Mouse (Mus musculus): ENCODE results near the gene Tnfrsf21. TPM values are rescaled to one million over a fixed set of nuclear protein-coding genes. Genes with fewer than 3 reads are reported as not detected.

The Tnfrsf21 gene
- 11.9 and 13.1 TPM in 2 replicates for polyA plus RNA-seq (2016; fragmentation: Nextera tagmentation; extraction: Ambion mirVana)

GRCm38 (mm10) chr17:43016371-43017331 is at the start of gene Tnfrsf21:
Tnfrsf21 (plus strand) TSS chr17:43016555.
- Histone ChIP-seq H3K27me3 (replicated peaks) (peaks cover 24% of the 10 kb centered on the region), H3K36me3 (no peaks in the 10 kb centered on the region), H3K27ac (ENCODE audit: poor library complexity, severe bottlenecking) (peak within 1 kb of the TSS; percentile 22; the same call in 1 of the 2 replicates), H3K9ac (peak within 1 kb of the TSS; percentile 79), H3K4me1 (replicated peaks) (no peaks in the 10 kb centered on the region), H3K4me2 (peak within 1 kb of the TSS; percentile 98), H3K4me3 (peak within 1 kb of the TSS; percentile 72), H3K9me3 (replicated peaks) (no peaks in the 10 kb centered on the region)
- ATAC-seq (ENCODE audit: insufficient number of reproducible peaks, low FRiP score): peak; percentile 94
- WGBS: under 1% methylated on average over 80 of the region's 80 CpGs

- Histone ChIP-seq H3K4me2 (no peak overlapping the region), H3K4me3 (no peak overlapping the region), H3K9me3 (replicated peaks) (no peaks in the 10 kb centered on the region), H3K4me1 (replicated peaks) (no peaks in the 10 kb centered on the region), H3K27me3 (replicated peaks) (no peaks in the 10 kb centered on the region), H3K9ac (no peak overlapping the region), H3K36me3 (no peaks in the 10 kb centered on the region), H3K27ac (ENCODE audit: poor library complexity, severe bottlenecking) (no peak overlapping the region)
- no peak for ATAC-seq (ENCODE audit: insufficient number of reproducible peaks, low FRiP score)
- 73% methylated on average over 2 of the region's 2 CpGs for WGBS
These were observed 48.2 kb upstream of the Tnfrsf21 start for GRCm38 (mm10) chr17:42968174-42968573.

GRCm38 (mm10) chr17:42975312-42975996 is 40.9 kb upstream of the Tnfrsf21 start:
- Histone ChIP-seq H3K4me3 (no peak overlapping the region), H3K36me3 (no peaks in the 10 kb centered on the region), H3K27ac (ENCODE audit: poor library complexity, severe bottlenecking) (peak overlapping the region; percentile 68), H3K27me3 (replicated peaks) (no peaks in the 10 kb centered on the region), H3K9me3 (replicated peaks) (no peaks in the 10 kb centered on the region), H3K4me2 (peak overlapping the region; percentile 27; the same call in 1 of the 2 replicates), H3K4me1 (replicated peaks) (peaks cover 9% of the 10 kb centered on the region), H3K9ac (no peak overlapping the region)
- WGBS: 49% methylated on average over 18 of the region's 18 CpGs
- peak; percentile 86 for ATAC-seq (ENCODE audit: insufficient number of reproducible peaks, low FRiP score)

GRCm38 (mm10) chr17:42977766-42978165 is 38.6 kb upstream of the Tnfrsf21 start:
- H3K27me3 ChIP-seq (replicated peaks): no peaks in the 10 kb centered on the region
- H3K4me2 ChIP-seq: no peak overlapping the region
- H3K4me3 ChIP-seq: no peak overlapping the region
- H3K27ac ChIP-seq (ENCODE audit: poor library complexity, severe bottlenecking): no peak overlapping the region
- no peak overlapping the region for H3K9ac ChIP-seq
- whole genome bisulfite sequencing: 57% methylated on average over 7 of the region's 7 CpGs
- peaks cover 19% of the 10 kb centered on the region for H3K4me1 ChIP-seq (replicated peaks)
- no peaks in the 10 kb centered on the region for H3K36me3 ChIP-seq
- H3K9me3 ChIP-seq (replicated peaks): no peaks in the 10 kb centered on the region
- ATAC-seq (ENCODE audit: insufficient number of reproducible peaks, low FRiP score): no peak

GRCm38 (mm10) chr17:42978345-42978744 is 38.0 kb upstream of the Tnfrsf21 start:
- no peak overlapping the region for H3K4me3 ChIP-seq
- H3K9me3 ChIP-seq (replicated peaks): no peaks in the 10 kb centered on the region
- no peak for ATAC-seq (ENCODE audit: insufficient number of reproducible peaks, low FRiP score)
- 84% methylated on average over 4 of the region's 4 CpGs for WGBS
- no peak overlapping the region for H3K4me2 ChIP-seq
- no peak overlapping the region for H3K9ac ChIP-seq
- H3K4me1 ChIP-seq (replicated peaks): peaks cover 19% of the 10 kb centered on the region
- no peak overlapping the region for H3K27ac ChIP-seq (ENCODE audit: poor library complexity, severe bottlenecking)
- H3K27me3 ChIP-seq (replicated peaks): no peaks in the 10 kb centered on the region
- H3K36me3 ChIP-seq: no peaks in the 10 kb centered on the region

GRCm38 (mm10) chr17:42981806-42982205 is 34.5 kb upstream of the Tnfrsf21 start:
- no peak overlapping the region for H3K4me2 ChIP-seq
- WGBS: 47% methylated on average over 3 of the region's 3 CpGs
- H3K27me3 ChIP-seq (replicated peaks): no peaks in the 10 kb centered on the region
- ATAC-seq (ENCODE audit: insufficient number of reproducible peaks, low FRiP score): no peak
- peaks cover 6% of the 10 kb centered on the region; the same call in 1 of the 2 replicates for H3K9me3 ChIP-seq (replicated peaks)
- no peaks in the 10 kb centered on the region for H3K36me3 ChIP-seq
- no peak overlapping the region for H3K4me3 ChIP-seq
- peaks cover 9% of the 10 kb centered on the region; the same call in 1 of the 2 replicates for H3K4me1 ChIP-seq (replicated peaks)
- no peak overlapping the region for H3K9ac ChIP-seq
- H3K27ac ChIP-seq (ENCODE audit: poor library complexity, severe bottlenecking): no peak overlapping the region

- Histone ChIP-seq H3K4me2 (no peak overlapping the region), H3K36me3 (no peaks in the 10 kb centered on the region), H3K9ac (no peak overlapping the region), H3K27ac (ENCODE audit: poor library complexity, severe bottlenecking) (no peak overlapping the region), H3K9me3 (replicated peaks) (peaks cover 6% of the 10 kb centered on the region; the same call in 1 of the 2 replicates), H3K27me3 (replicated peaks) (no peaks in the 10 kb centered on the region), H3K4me1 (replicated peaks) (peaks cover 9% of the 10 kb centered on the region; the same call in 1 of the 2 replicates), H3K4me3 (no peak overlapping the region)
- no peak for ATAC-seq (ENCODE audit: insufficient number of reproducible peaks, low FRiP score)
- WGBS: 54% methylated on average over 4 of the region's 4 CpGs
These were observed 33.8 kb upstream of the Tnfrsf21 start for GRCm38 (mm10) chr17:42982568-42982967.

GRCm38 (mm10) chr17:42985837-42986589 is 30.3 kb upstream of the Tnfrsf21 start:
- Histone ChIP-seq H3K4me3 (no peak overlapping the region), H3K9ac (no peak overlapping the region), H3K36me3 (no peaks in the 10 kb centered on the region), H3K27me3 (replicated peaks) (no peaks in the 10 kb centered on the region), H3K4me2 (no peak overlapping the region), H3K27ac (ENCODE audit: poor library complexity, severe bottlenecking) (no peak overlapping the region), H3K9me3 (replicated peaks) (peaks cover 6% of the 10 kb centered on the region; the same call in 1 of the 2 replicates), H3K4me1 (replicated peaks) (peaks cover 9% of the 10 kb centered on the region; the same call in 1 of the 2 replicates)
- 55% methylated on average over 9 of the region's 9 CpGs for WGBS
- no peak for ATAC-seq (ENCODE audit: insufficient number of reproducible peaks, low FRiP score)

GRCm38 (mm10) chr17:42987692-42988091 is 28.7 kb upstream of the Tnfrsf21 start:
- ATAC-seq (ENCODE audit: insufficient number of reproducible peaks, low FRiP score): no peak
- Histone ChIP-seq H3K36me3 (no peaks in the 10 kb centered on the region), H3K4me1 (replicated peaks) (no peaks in the 10 kb centered on the region; the same call in 1 of the 2 replicates), H3K27ac (ENCODE audit: poor library complexity, severe bottlenecking) (no peak overlapping the region), H3K4me2 (no peak overlapping the region), H3K27me3 (replicated peaks) (no peaks in the 10 kb centered on the region), H3K9me3 (replicated peaks) (peaks cover 6% of the 10 kb centered on the region; the same call in 1 of the 2 replicates), H3K4me3 (no peak overlapping the region), H3K9ac (no peak overlapping the region)
- 25% methylated on average over 4 of the region's 4 CpGs for WGBS

GRCm38 (mm10) chr17:42989981-42990380 is 26.4 kb upstream of the Tnfrsf21 start:
- 86% methylated on average over 4 of the region's 4 CpGs for WGBS
- no peaks in the 10 kb centered on the region; the same call in 1 of the 2 replicates for H3K4me1 ChIP-seq (replicated peaks)
- no peak overlapping the region for H3K9ac ChIP-seq
- no peaks in the 10 kb centered on the region for H3K9me3 ChIP-seq (replicated peaks)
- H3K27ac ChIP-seq (ENCODE audit: poor library complexity, severe bottlenecking): no peak overlapping the region
- no peak for ATAC-seq (ENCODE audit: insufficient number of reproducible peaks, low FRiP score)
- H3K36me3 ChIP-seq: no peaks in the 10 kb centered on the region
- H3K4me3 ChIP-seq: no peak overlapping the region
- no peaks in the 10 kb centered on the region for H3K27me3 ChIP-seq (replicated peaks)
- H3K4me2 ChIP-seq: no peak overlapping the region

All from heart, embryonic 12.5 days (tissue).